Mouse (Mus musculus) G1E (cell line): ENCODE data around the gene Gm48551. TPM values are rescaled to one million over a fixed set of nuclear protein-coding genes. Genes with fewer than 3 reads are reported as not detected.
A peak's percentile ranks its signal among the peaks of the same experiment; 100 is the strongest.

Experiments used
- ATAC-seq: 2 replicates; pipeline ENCODE4 v1.8.0; 2016; ENCODE audit warnings: mild to moderate bottlenecking; ENCODE audit not compliant: insufficient number of reproducible peaks, poor library complexity, low FRiP score, severe bottlenecking; ENCODE audit errors: extremely low read depth
- DNase-seq: peaks from one replicate; pipeline ENCODE4 v3.0.0; 2012; ENCODE audit warnings: low spot score
- H3K27me3 ChIP-seq: 2 replicates; pipeline ENCODE4 v1.6.1; 2012; ENCODE audit warnings: mild to moderate bottlenecking, low read length, inconsistent platforms; ENCODE audit not compliant: insufficient read depth
- H3K36me3 ChIP-seq: replicated peaks from 2 replicates; pipeline ENCODE3; 2012; ENCODE audit warnings: mild to moderate bottlenecking, inconsistent platforms
- H3K4me1 ChIP-seq: 2 replicates; pipeline ENCODE4 v1.6.1; 2012; ENCODE audit warnings: low read depth, low read length, inconsistent platforms, mixed read lengths; ENCODE audit not compliant: insufficient read depth
- H3K4me3 ChIP-seq: 2 replicates; pipeline ENCODE4 v1.5.1; 2012; ENCODE audit warnings: low read depth, mild to moderate bottlenecking, inconsistent platforms, low read length, moderate library complexity, mixed read lengths
- H3K9me3 ChIP-seq: replicated peaks from 2 replicates; pipeline ENCODE4 v1.6.1; 2012; ENCODE audit warnings: inconsistent platforms
- CTCF ChIP-seq: IDR thresholded peaks from 2 replicates; pipeline ENCODE4 v1.5.1; 2012; ENCODE audit warnings: low read depth, low read length, inconsistent platforms, mixed read lengths
- GATA1 ChIP-seq: IDR thresholded peaks from 2 replicates; pipeline ENCODE4 v1.6.1; 2012; ENCODE audit warnings: borderline replicate concordance, low read length, inconsistent platforms, mixed read lengths
- GATA2 ChIP-seq: IDR thresholded peaks from 2 replicates; pipeline ENCODE4 v1.6.1; 2012; ENCODE audit warnings: low read depth, low read length, inconsistent platforms, borderline replicate concordance
- POLR2AphosphoS5 ChIP-seq: IDR thresholded peaks from 2 replicates; pipeline ENCODE4 v1.6.1; 2012; ENCODE audit warnings: low read depth, low read length, inconsistent platforms; ENCODE audit not compliant: insufficient replicate concordance
- TAL1 ChIP-seq: conservative IDR thresholded peaks from 2 replicates; pipeline ENCODE4 v1.6.1; 2012; ENCODE audit warnings: low read depth, low read length, inconsistent platforms, mixed read lengths
- polyA plus RNA-seq: library from polyadenylated mRNA; stranded (reverse); fragments of >175 nt; gene quantifications from 2 replicates; pipeline ENCODE4 v1.2.3, GENCODE M21; 2012
- total RNA-seq, 2 experiments: library from RNA; stranded (forward) in 1 of 2; stranded (reverse) in 1 of 2; fragments of 200-1000 nt in 1 of 2; fragments of >200 nt in 1 of 2; fragmentation: Nextera tagmentation in 1 of 2; gene quantifications; 2 replicates each; pipeline ENCODE4 v1.2.3; 2014 to 2017

Gm48551 gene
- total and polyA plus RNA-seq, 3 experiments = 0.72 to 2.6 (median 1.1) TPM

GRCm38 (mm10) chr10:81356991-81357844, 27.0 kb upstream of the Gm48551 start, which contains the start of gene Mfsd12:
Gene Mfsd12 (plus strand): TSS chr10:81357491.
- DNase-seq (peak; percentile 94), ATAC-seq (peak; percentile 55)
- no peaks in the 10 kb centered on the region for H3K9me3 ChIP-seq
- peaks cover 82% of the 10 kb centered on the region for H3K4me1 ChIP-seq
- TF ChIP-seq POLR2AphosphoS5 = no peak
- TF ChIP-seq GATA2 = no peak
- no peak for TF ChIP-seq TAL1
- TF ChIP-seq GATA1 = no peak
- TF ChIP-seq CTCF = no peak
- peaks cover 37% of the 10 kb centered on the region for H3K36me3 ChIP-seq
- H3K4me3 ChIP-seq = peak within 1 kb of the TSS; percentile 88
- H3K27me3 ChIP-seq = no peaks in the 10 kb centered on the region

GRCm38 (mm10) chr10:81358209-81358608, 26.1 kb upstream of the Gm48551 start:
- Histone ChIP-seq H3K27me3 (no peaks in the 10 kb centered on the region), H3K4me1 (peaks cover 85% of the 10 kb centered on the region), H3K4me3 (peak overlapping the region; percentile 88), H3K9me3 (no peaks in the 10 kb centered on the region), H3K36me3 (peaks cover 47% of the 10 kb centered on the region)
- no peak for ATAC-seq
- no peak for TF ChIP-seq TAL1
- TF ChIP-seq POLR2AphosphoS5 = no peak
- TF ChIP-seq CTCF = no peak
- TF ChIP-seq GATA1 = no peak
- no peak for TF ChIP-seq GATA2
- DNase-seq = peak; percentile 41

- H3K27me3 ChIP-seq = no peaks in the 10 kb centered on the region
- peaks cover 53% of the 10 kb centered on the region for H3K36me3 ChIP-seq
- peak overlapping the region; percentile 88 for H3K4me3 ChIP-seq
- ATAC-seq (peak; percentile 4; the same call in 1 of the 2 replicates), DNase-seq (peak; percentile 43)
- H3K4me1 ChIP-seq = peaks cover 91% of the 10 kb centered on the region
- no peaks in the 10 kb centered on the region for H3K9me3 ChIP-seq
- no peak for TF ChIP-seq CTCF
- no peak for TF ChIP-seq POLR2AphosphoS5
- no peak for TF ChIP-seq TAL1
Observed at GRCm38 (mm10) chr10:81358841-81359240, 25.4 kb upstream of the Gm48551 start.

GRCm38 (mm10) chr10:81360721-81361120, 23.5 kb upstream of the Gm48551 start:
- no peaks in the 10 kb centered on the region for H3K9me3 ChIP-seq
- ATAC-seq (peak; percentile 47), DNase-seq (peak; percentile 47)
- TF ChIP-seq TAL1 = no peak
- no peak for TF ChIP-seq GATA2
- no peak for TF ChIP-seq POLR2AphosphoS5
- no peak for TF ChIP-seq CTCF
- TF ChIP-seq GATA1 = no peak
- H3K27me3 ChIP-seq = no peaks in the 10 kb centered on the region
- peaks cover 93% of the 10 kb centered on the region for H3K4me1 ChIP-seq
- peaks cover 72% of the 10 kb centered on the region for H3K36me3 ChIP-seq
- peak overlapping the region; percentile 66; the same call in 1 of the 2 replicates for H3K4me3 ChIP-seq

- DNase-seq (no peak), ATAC-seq (no peak)
- H3K36me3 ChIP-seq = peaks cover 89% of the 10 kb centered on the region
- no peak for TF ChIP-seq GATA2
- TF ChIP-seq TAL1 = no peak
- TF ChIP-seq CTCF = no peak
- no peak for TF ChIP-seq GATA1
- no peak for TF ChIP-seq POLR2AphosphoS5
- H3K4me1 ChIP-seq = peaks cover 96% of the 10 kb centered on the region
- H3K27me3 ChIP-seq = no peaks in the 10 kb centered on the region
- peak overlapping the region; percentile 64; the same call in 1 of the 2 replicates for H3K4me3 ChIP-seq
- no peaks in the 10 kb centered on the region for H3K9me3 ChIP-seq
Observed at GRCm38 (mm10) chr10:81362336-81362949, 21.8 kb upstream of the Gm48551 start.
